Mouse (Mus musculus) cortical plate, adult 2 months (tissue): ENCODE measurements around the gene Ninj1.

Source experiments
- CTCF ChIP-seq: fragments of 200-500 bp; IDR thresholded peaks from 2 replicates; pipeline ENCODE4 v1.5.1; 2011; ENCODE audit warnings: mild to moderate bottlenecking, control low read depth, low read length; ENCODE audit not compliant: insufficient read depth; ENCODE audit errors: extremely low read depth
- POLR2A ChIP-seq: fragments of 200-500 bp; IDR thresholded peaks from 2 replicates; pipeline ENCODE4 v1.6.1; 2011; ENCODE audit warnings: mild to moderate bottlenecking, low read length, control low read depth; ENCODE audit not compliant: insufficient read depth; ENCODE audit errors: extremely low read depth

- no peak for TF ChIP-seq CTCF
- no peak for TF ChIP-seq POLR2A
These were observed 44.9 kb upstream of the Ninj1 start for GRCm38 (mm10) chr13:49142396-49142795.
